Mouse (Mus musculus) hindbrain, embryonic 14.5 days (tissue): ENCODE measurements around the gene Smg9. TPM values are rescaled to one million over a fixed set of nuclear protein-coding genes. Genes with fewer than 3 reads are reported as not detected.

Source experiments
- ATAC-seq: fragments of 200-750 bp; cut with Nextera tagmentation; 2 replicates; pipeline ENCODE4 v1.8.0; 2017; ENCODE audit warnings: moderate number of reproducible peaks, mild to moderate bottlenecking, moderate TSS enrichment, moderate library complexity; ENCODE audit not compliant: low FRiP score
- DNase-seq: peaks from one replicate; pipeline ENCODE4 v3.0.0-alpha.2; 2015; ENCODE audit warnings: low spot score
- H3K27ac ChIP-seq: fragments of 300-500 bp; sonication (generic); 2 replicates; pipeline ENCODE4 v1.5.1; 2014; ENCODE audit warnings: mild to moderate bottlenecking, moderate library complexity
- H3K27me3 ChIP-seq: fragments of 300-500 bp; sonication (generic); 2 replicates; pipeline ENCODE4 v1.6.1; 2014; ENCODE audit warnings: mild to moderate bottlenecking, low read length, mixed read lengths; ENCODE audit not compliant: control insufficient read depth, insufficient read depth
- H3K36me3 ChIP-seq: fragments of 300-500 bp; sonication (generic); replicated peaks from 2 replicates; pipeline ENCODE4 v1.6.1; 2014; ENCODE audit not compliant: control insufficient read depth, insufficient read depth
- H3K4me1 ChIP-seq: fragments of 300-500 bp; sonication (generic); replicated peaks from 2 replicates; pipeline ENCODE4 v1.6.1; 2014; ENCODE audit warnings: antibody characterized with exemption, low read length, mixed read lengths; ENCODE audit not compliant: control insufficient read depth, insufficient read depth
- H3K4me2 ChIP-seq: fragments of 300-500 bp; sonication (generic); replicated peaks from 2 replicates; pipeline ENCODE4 v1.6.1; 2014; ENCODE audit warnings: mild to moderate bottlenecking, moderate library complexity
- H3K4me3 ChIP-seq: fragments of 300-500 bp; sonication (generic); replicated peaks from 2 replicates; pipeline ENCODE4 v1.5.1; 2014; ENCODE audit warnings: mild to moderate bottlenecking, low read length
- H3K9ac ChIP-seq: fragments of 300-500 bp; sonication (generic); 2 replicates; pipeline ENCODE4 v1.6.1; 2014
- H3K9me3 ChIP-seq: fragments of 300-500 bp; sonication (generic); 2 replicates; pipeline ENCODE4 v1.6.1; 2016; ENCODE audit warnings: low read length; ENCODE audit not compliant: control insufficient read depth
- WGBS: fragments of 180-500 bp; shearing (Covaris S2); extraction: QIAGEN DNeasy Blood & Tissue Kit; methylation state at CpG from one replicate; pipeline ENCODE4 v1.1.7; 2014; 5-methylcytosine and 5-hydroxymethylcytosine counted together
- polyA plus RNA-seq: library from polyadenylated mRNA; unstranded; fragments of >200 nt; fragmentation: Nextera tagmentation; extraction: Ambion mirVana; gene quantifications from 2 replicates; pipeline ENCODE4 v1.2.1, GENCODE M21; 2014

The Smg9 gene
- polyA plus RNA-seq, 1 experiment from 2014 or later, result 30.3 TPM

DNA sequence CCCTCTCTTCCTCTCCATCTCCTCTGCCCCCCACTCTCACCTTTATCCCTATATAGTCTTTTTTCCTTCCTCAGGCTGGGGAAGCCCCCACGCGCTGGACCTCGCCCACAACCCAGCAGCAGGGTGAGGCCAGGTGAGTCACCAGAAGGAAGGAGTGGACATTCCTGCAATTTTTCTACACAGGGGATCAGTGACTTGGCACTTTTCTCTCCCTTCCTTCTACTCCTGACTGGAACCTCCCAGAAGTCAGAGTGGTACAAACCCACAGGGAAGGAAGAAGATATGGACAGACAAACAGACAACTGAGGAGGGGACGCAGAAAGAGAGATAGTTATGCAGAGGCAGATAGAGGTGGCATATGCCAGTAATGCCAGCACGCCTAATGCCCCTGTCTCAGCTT lies 60.0 kb downstream of the Smg9 start:
- no peaks in the 10 kb centered on the region for H3K9me3 ChIP-seq
- H3K36me3 ChIP-seq, result no peaks in the 10 kb centered on the region
- 86% methylated on average over 5 of the region's 5 CpGs for WGBS
- peaks cover 5% of the 10 kb centered on the region; the same call in 1 of the 2 replicates for H3K4me1 ChIP-seq
- no peaks in the 10 kb centered on the region; the same call in 1 of the 2 replicates for H3K27me3 ChIP-seq
- no peak overlapping the region for H3K4me3 ChIP-seq
- H3K9ac ChIP-seq, result no peak overlapping the region
- no peak for ATAC-seq
- DNase-seq, result no peak
- no peak overlapping the region for H3K4me2 ChIP-seq
- no peak overlapping the region for H3K27ac ChIP-seq

DNA sequence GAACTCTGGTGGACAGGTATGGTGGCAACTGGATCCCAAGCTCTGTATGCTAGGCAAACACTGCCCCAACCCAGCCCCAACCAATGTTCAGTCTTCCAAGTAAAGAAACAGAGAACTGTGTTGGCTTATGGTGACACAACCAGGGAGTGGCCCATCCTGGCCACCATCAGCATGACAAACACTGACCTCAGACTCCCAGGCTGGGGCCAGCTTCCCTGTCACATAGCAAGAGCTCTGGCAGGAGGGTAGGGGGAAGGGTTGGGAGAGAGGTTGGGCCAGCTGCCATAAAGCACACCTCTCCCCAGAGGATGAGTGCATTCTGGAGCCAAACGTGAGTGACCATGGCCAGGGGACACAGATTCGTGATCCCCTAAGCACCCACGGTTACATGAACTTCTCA lies 60.4 kb downstream of the Smg9 start:
- DNase-seq (no peak), ATAC-seq (no peak)
- H3K4me2 ChIP-seq, result no peak overlapping the region
- H3K4me1 ChIP-seq, result peaks cover 5% of the 10 kb centered on the region; the same call in 1 of the 2 replicates
- no peak overlapping the region for H3K4me3 ChIP-seq
- H3K36me3 ChIP-seq, result no peaks in the 10 kb centered on the region
- H3K27me3 ChIP-seq, result no peaks in the 10 kb centered on the region; the same call in 1 of the 2 replicates
- H3K9me3 ChIP-seq, result no peaks in the 10 kb centered on the region
- WGBS, result 68% methylated on average over 3 of the region's 3 CpGs
- no peak overlapping the region for H3K9ac ChIP-seq
- no peak overlapping the region for H3K27ac ChIP-seq

DNA sequence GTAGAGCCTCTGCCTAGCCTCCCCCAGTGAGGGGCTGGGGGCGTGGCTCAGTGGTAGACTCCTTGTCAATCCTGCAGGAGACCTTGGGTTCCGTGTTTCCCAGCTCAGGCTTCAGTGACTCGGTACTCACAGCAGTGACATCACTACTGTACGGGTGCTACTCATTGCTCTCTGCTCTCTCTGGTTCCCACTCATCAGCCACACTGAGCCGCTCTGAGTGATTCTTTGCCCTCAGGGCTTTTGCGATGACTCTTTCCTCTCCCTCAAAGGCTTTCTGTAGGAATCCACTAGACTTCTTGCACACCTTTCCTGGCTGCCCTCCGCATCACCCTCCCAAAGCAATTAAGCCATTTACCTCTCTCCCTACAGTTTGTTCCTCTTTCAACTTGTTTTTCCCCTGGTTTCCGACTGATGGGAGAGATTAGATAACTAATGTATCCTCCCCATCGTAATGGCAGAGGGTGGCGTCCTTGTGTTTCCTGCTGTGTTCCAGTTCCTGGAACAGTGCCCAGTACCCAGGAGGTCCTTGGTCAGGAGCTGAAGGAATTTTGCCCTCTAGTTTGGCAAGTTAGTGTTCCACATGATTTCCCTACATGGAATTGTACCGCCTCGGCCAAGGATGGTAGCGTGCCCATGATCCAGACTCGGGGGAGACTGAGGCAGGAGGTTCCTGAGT lies 62.1 kb downstream of the Smg9 start:
- Histone ChIP-seq H3K36me3 (no peaks in the 10 kb centered on the region), H3K27me3 (no peaks in the 10 kb centered on the region; the same call in 1 of the 2 replicates), H3K4me3 (no peak overlapping the region), H3K4me1 (peaks cover 5% of the 10 kb centered on the region; the same call in 1 of the 2 replicates), H3K27ac (no peak overlapping the region), H3K9ac (no peak overlapping the region), H3K9me3 (no peaks in the 10 kb centered on the region), H3K4me2 (no peak overlapping the region)
- 70% methylated on average over 14 of the region's 14 CpGs for WGBS
- DNase-seq, result no peak
- ATAC-seq, result no peak

DNA sequence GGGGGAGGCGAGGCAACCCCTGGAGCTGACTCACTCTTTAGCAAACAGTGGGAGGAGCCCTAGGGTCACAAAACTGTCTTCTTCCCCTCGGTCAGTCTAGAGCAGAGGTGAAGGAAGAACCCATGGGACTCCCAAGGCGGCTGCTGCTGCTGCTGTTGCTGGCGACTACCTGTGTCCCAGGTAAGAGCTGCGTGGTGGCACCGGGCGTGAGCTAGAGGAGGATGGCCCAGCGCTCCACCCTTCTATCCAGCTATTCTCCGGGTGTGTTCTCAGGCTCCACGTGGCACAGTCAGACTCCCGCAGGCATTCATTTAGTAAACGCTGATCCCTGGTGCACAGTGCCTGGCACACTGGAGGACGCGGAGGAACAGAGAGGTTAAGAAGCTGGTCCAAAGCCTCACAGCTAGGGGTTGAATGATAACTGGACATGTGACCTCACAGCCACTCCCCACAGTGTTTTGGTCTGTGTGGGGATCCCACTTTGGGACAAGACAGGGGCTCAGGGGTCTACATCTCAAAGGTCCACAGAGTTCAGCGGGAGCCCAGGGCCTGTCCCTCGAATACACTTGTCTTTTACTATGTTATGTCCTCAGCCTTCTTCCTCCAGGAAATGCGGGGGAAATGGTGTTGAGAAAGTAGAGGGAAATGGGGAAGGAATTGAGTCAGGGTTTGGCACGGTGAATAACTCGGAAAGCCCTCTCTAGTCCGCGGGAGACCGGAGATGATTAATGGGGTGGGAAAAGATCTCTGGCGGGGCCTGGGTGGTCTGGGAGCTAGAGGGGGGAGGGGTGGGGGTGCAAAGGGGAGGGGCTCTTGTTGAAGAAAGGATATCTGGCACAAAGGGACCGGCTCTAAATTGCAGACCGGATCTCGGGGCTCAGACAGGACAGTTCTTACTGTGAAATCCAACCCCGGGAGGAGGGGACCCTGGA lies 63.2 kb downstream of the Smg9 start, which contains the start of gene Plaur:
Plaur (plus strand) TSS at position 97 of the 932 bp plus-strand sequence.
- peak; percentile 11; the same call in 1 of the 2 replicates for ATAC-seq
- 5% methylated on average over 27 of the region's 27 CpGs for WGBS
- peaks cover 5% of the 10 kb centered on the region; the same call in 1 of the 2 replicates for H3K4me1 ChIP-seq
- no peak within 1 kb of the TSS for H3K4me3 ChIP-seq
- peak; percentile 33 for DNase-seq
- H3K9me3 ChIP-seq, result no peaks in the 10 kb centered on the region
- no peak within 1 kb of the TSS for H3K27ac ChIP-seq
- no peaks in the 10 kb centered on the region for H3K36me3 ChIP-seq
- no peaks in the 10 kb centered on the region; the same call in 1 of the 2 replicates for H3K27me3 ChIP-seq
- H3K4me2 ChIP-seq, result peak within 1 kb of the TSS; percentile 29
- H3K9ac ChIP-seq, result no peak within 1 kb of the TSS

DNA sequence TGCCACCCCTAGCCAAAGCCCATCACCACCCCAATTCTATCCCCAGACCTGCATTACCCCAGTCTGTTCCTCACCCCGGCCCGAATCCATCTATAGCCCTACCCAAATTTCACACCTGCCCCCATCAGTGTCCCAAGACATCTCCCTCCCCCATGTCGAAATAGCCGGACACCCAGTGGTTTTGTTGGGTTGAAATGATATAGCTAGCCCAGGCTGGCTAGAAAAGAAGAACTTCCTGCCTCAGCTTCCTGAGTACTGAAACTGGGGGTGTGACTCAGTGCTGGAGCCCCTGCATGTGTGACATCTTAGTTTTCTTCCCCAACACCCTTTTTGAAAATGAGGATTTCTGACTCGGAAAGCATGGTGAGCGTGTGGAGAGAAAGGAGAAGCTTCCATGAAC lies 67.4 kb downstream of the Smg9 start:
- DNase-seq, result no peak
- no peak overlapping the region for H3K9ac ChIP-seq
- ATAC-seq, result no peak
- no peak overlapping the region for H3K27ac ChIP-seq
- no peaks in the 10 kb centered on the region for H3K9me3 ChIP-seq
- no peaks in the 10 kb centered on the region; the same call in 1 of the 2 replicates for H3K27me3 ChIP-seq
- H3K4me3 ChIP-seq, result no peak overlapping the region
- no peak overlapping the region for H3K4me2 ChIP-seq
- no peaks in the 10 kb centered on the region for H3K36me3 ChIP-seq
- 93% methylated on average over 6 of the region's 6 CpGs for WGBS
- H3K4me1 ChIP-seq, result peaks cover 5% of the 10 kb centered on the region; the same call in 1 of the 2 replicates

DNA sequence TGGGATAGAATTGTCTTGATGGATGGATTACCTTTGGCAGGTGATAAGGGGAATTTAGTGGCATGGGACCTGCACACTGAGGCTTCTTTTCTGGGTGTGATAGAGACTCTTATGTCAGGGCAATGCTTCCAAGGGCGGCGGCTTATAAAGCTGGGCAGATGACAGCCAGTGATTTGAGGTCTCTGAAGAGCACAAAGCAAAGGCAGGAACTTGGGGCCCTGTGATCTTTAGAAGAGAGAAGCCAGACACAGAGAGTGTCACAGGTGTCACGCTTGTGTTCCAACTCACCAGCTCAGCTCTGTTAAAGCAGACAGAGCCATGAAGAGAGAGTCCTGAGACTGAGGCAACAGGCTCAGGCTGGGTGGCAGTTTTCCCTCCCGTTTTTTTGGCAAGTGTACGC lies 68.5 kb downstream of the Smg9 start:
- no peak overlapping the region for H3K27ac ChIP-seq
- H3K9me3 ChIP-seq, result no peaks in the 10 kb centered on the region
- H3K36me3 ChIP-seq, result no peaks in the 10 kb centered on the region
- no peak overlapping the region for H3K9ac ChIP-seq
- no peak for ATAC-seq
- H3K4me3 ChIP-seq, result no peak overlapping the region
- no peak overlapping the region for H3K4me2 ChIP-seq
- no peaks in the 10 kb centered on the region for H3K27me3 ChIP-seq
- 84% methylated on average over 5 of the region's 5 CpGs for WGBS
- H3K4me1 ChIP-seq, result no peaks in the 10 kb centered on the region
- DNase-seq, result no peak

DNA sequence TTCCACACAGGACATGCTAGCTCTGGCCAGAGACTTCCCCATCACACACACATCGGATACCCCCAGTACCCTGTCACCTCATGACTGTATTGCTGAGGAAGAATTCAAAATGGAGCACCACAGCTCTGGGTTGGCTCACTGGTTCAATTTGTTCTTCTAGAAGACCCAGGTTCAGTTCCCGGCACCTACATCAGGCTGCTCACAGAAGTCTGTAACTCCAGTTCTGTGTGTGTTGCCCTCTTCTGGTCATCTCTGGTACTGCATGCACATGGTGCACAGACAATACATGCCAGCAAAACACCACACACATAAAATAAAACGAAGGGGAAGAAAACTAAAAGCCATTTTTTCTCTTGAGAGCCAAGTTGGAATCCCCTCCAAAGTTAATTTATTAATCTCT lies 69.7 kb downstream of the Smg9 start:
- Histone ChIP-seq H3K27ac (no peak overlapping the region), H3K27me3 (no peaks in the 10 kb centered on the region), H3K36me3 (no peaks in the 10 kb centered on the region), H3K4me1 (no peaks in the 10 kb centered on the region), H3K4me3 (no peak overlapping the region), H3K9me3 (no peaks in the 10 kb centered on the region), H3K9ac (no peak overlapping the region), H3K4me2 (no peak overlapping the region)
- DNase-seq (no peak), ATAC-seq (no peak)
- 87% methylated on average over 3 of the region's 3 CpGs for WGBS

DNA sequence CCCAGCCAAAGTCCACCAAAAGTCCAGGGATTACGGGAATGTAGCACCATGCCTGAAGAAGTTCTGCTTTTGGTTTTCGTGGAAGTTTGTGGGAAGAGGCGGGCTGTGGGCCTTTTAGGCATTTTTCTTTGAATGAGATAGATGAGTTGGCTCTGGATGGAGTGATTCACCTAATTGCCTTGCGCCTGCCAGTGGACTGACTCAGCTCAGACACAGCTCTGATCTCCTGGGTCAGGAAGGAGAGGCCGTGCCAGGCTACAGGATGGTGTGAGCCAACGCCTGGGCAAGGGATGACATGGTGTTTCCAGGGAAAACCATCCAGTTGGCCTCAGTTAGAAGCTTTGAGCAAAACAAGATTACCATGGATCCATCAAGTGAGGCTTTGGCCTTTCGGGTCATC lies 70.9 kb downstream of the Smg9 start:
- no peak overlapping the region for H3K9ac ChIP-seq
- DNase-seq (no peak), ATAC-seq (no peak)
- no peak overlapping the region for H3K4me3 ChIP-seq
- H3K4me2 ChIP-seq, result no peak overlapping the region
- H3K9me3 ChIP-seq, result no peaks in the 10 kb centered on the region
- WGBS, result 96% methylated on average over 7 of the region's 7 CpGs
- no peak overlapping the region for H3K27ac ChIP-seq
- H3K4me1 ChIP-seq, result no peaks in the 10 kb centered on the region
- H3K36me3 ChIP-seq, result no peaks in the 10 kb centered on the region
- no peaks in the 10 kb centered on the region for H3K27me3 ChIP-seq
